Mouse (Mus musculus) frontal cortex, postnatal 14 days (tissue): ENCODE results near the gene Tlr9.

Experiments
- DNase-seq, 2 experiments: peaks; one replicate each; pipeline ENCODE4 v3.0.0; 2022; ENCODE audit warnings: low spot score in 2 of 2

Gene Tlr9

GRCm38 (mm10) chr9:106203990-106204851 lies 18.2 kb upstream of the Tlr9 start:
- no peak for DNase-seq

GRCm38 (mm10) chr9:106205713-106206290 lies 16.6 kb upstream of the Tlr9 start:
- no peak for DNase-seq

- DNase-seq: no peak
Measured at GRCm38 (mm10) chr9:106206515-106206914, 15.9 kb upstream of the Tlr9 start.

DNA sequence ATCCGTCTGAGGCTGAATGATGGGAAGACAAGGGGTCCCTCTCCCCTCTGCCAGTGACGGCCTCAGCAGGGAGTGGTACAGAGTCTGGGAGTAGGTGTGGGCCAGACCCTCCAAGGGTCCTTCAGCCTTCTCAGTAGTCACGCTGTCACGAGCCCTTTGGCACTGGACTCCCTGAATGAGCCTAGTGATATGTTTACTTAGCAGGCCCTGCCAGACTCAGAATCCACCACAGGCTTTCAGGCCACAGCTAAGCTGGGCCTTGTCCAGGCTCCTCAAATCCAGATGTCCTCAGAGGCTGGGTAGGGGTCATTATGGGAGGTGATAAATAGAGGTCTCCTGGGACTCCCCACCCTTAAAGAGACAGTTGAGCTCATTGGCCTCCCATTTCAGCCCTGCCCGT lies 14.2 kb upstream of the Tlr9 start:
- DNase-seq: no peak

- no peak for DNase-seq
Measured at GRCm38 (mm10) chr9:106209954-106210353, 12.4 kb upstream of the Tlr9 start.

- no peak for DNase-seq
Measured at GRCm38 (mm10) chr9:106210853-106211609, 11.4 kb upstream of the Tlr9 start.

GRCm38 (mm10) chr9:106211680-106212593 lies 10.5 kb upstream of the Tlr9 start:
- peak in 1 of 2 experiments; percentile 81 for DNase-seq

- DNase-seq: no peak
Measured at GRCm38 (mm10) chr9:106212594-106212981, 9.8 kb upstream of the Tlr9 start.

DNA sequence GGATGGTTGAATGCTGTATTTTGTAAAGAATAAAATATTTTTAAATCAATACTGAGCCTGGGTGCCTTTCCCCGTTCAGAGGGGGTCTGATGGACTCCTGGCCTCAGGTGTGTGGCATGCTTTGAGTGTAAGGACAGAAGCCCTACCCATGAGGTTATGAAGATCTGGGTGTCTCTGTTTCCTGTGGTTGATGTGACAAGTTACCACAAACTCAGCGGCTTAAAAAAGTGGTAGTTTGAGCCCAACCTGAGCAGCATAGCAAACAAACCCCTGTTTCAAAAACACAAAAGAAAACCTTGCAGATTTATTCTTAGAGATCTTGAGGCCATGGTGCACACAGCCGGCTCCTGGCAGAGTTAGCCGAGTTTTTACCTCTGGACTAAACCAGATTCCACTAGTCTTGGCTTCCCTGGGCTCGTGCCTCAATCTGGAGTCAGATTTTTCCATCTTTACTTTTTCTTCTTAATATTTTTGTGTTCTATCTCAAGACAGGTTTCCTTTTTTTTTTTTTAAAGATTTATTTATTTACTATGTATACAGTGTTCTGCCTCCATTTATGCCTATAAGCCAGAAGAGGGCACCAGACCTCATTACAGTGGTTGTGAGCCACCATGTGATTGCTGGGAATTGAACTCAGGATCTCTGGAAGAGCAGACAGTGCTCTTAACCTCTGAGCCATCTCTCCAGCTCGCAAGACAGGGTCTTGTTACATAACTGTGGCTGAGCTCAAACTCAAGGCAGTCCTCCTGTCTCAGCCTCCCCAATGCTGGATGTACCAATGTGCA lies 6.9 kb upstream of the Tlr9 start:
- no peak for DNase-seq

GRCm38 (mm10) chr9:106216971-106217370 lies 5.4 kb upstream of the Tlr9 start:
- no peak for DNase-seq

GRCm38 (mm10) chr9:106220894-106221523 lies 1.4 kb upstream of the Tlr9 start:
- no peak for DNase-seq

- no peak for DNase-seq
Measured at GRCm38 (mm10) chr9:106222994-106223393, 596 bp downstream of the Tlr9 start.

DNA sequence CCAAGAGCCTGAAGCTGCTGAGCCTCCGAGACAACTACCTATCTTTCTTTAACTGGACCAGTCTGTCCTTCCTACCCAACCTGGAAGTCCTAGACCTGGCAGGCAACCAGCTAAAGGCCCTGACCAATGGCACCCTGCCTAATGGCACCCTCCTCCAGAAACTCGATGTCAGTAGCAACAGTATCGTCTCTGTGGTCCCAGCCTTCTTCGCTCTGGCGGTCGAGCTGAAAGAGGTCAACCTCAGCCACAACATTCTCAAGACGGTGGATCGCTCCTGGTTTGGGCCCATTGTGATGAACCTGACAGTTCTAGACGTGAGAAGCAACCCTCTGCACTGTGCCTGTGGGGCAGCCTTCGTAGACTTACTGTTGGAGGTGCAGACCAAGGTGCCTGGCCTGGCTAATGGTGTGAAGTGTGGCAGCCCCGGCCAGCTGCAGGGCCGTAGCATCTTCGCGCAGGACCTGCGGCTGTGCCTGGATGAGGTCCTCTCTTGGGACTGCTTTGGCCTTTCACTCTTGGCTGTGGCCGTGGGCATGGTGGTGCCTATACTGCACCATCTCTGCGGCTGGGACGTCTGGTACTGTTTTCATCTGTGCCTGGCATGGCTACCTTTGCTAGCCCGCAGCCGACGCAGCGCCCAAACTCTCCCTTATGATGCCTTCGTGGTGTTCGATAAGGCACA lies 3.2 kb downstream of the Tlr9 start:
- DNase-seq: no peak

GRCm38 (mm10) chr9:106226151-106226682 lies 3.8 kb downstream of the Tlr9 start:
- no peak for DNase-seq

- no peak for DNase-seq
Measured at GRCm38 (mm10) chr9:106227790-106228429, 5.5 kb downstream of the Tlr9 start.

DNA sequence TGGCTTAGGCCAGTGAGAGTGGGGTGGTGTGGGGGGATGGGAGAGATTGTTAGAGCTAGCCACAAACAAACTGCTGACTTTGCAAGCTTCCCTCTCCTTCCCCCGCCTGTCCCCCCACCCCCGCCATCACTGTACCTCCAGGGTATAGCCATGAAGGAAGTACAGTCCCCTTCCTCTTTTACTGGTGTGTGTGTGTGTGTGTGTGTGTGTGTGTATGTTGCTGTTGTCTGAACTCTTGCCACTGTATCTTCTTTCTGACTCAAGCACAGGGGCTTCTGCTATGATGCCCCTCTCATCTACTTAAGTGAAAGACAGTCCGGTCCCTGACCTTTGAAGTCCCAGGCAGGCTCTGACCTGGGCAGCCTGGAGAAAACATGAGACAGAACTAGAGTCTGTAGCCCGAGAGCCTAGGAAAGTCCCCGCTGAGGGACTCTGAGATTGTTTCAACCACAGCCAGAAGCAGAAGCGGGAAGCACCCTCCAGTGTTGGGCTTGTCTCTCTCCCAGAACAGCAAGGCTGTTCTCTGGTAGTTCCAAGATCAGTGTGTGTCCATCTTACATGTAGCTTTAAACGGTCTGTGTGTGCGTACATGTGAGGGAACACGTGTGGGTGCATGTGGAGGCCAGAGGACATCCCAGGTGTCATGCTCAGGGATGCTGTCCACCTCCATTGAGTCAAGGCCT lies 7.8 kb downstream of the Tlr9 start:
- DNase-seq: no peak

GRCm38 (mm10) chr9:106230734-106231106 lies 8.3 kb downstream of the Tlr9 start:
- no peak for DNase-seq

DNA sequence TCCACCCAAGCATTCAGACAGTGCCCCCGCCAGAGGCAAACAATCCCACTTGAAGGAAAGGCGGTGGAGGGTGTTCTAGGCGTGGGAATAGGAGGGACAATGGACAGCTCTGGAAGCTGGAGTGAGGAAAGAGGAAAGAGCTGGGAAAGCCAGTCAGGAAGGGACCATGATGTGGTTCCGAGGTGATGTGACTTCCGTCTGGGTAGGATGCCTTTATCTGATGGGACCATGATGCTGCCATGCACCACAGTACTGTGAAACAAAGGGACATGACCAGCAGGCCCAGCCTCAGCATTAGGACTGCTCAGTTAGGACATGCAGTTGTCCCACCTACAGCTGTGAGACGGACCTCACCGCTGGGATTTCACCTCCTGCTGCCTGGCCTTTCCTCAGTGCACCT lies 8.8 kb downstream of the Tlr9 start:
- DNase-seq: no peak
